Mouse (Mus musculus) hindbrain, embryonic 10.5 days (tissue): ENCODE results near the gene Zc3h7a. TPM values are rescaled to one million over a fixed set of nuclear protein-coding genes. Genes with fewer than 3 reads are reported as not detected.
"Not testable (repeated sequence)": the region's sequence is repeated elsewhere in the genome, so short reads cannot be mapped to it uniquely, and the experiment has no call there.

Experiments used
- DNase-seq: peaks from one replicate; pipeline ENCODE4 v3.0.0-alpha.2; 2017; ENCODE audit warnings: low spot score
- H3K27ac ChIP-seq: fragments of 300-500 bp; sonication (generic); 2 replicates; pipeline ENCODE4 v1.5.1; 2016; ENCODE audit warnings: mild to moderate bottlenecking, moderate library complexity
- H3K27me3 ChIP-seq: fragments of 300-500 bp; sonication (generic); 2 replicates; pipeline ENCODE4 v1.6.1; 2016; ENCODE audit warnings: mild to moderate bottlenecking; ENCODE audit not compliant: poor library complexity, insufficient read depth, severe bottlenecking
- H3K36me3 ChIP-seq: fragments of 300-500 bp; sonication (generic); 2 replicates; pipeline ENCODE4 v1.6.1; 2016; ENCODE audit warnings: mild to moderate bottlenecking, moderate library complexity
- H3K4me1 ChIP-seq: fragments of 300-500 bp; sonication (generic); replicated peaks from 2 replicates; pipeline ENCODE4 v1.6.1; 2016; ENCODE audit warnings: mild to moderate bottlenecking
- H3K4me3 ChIP-seq: fragments of 300-500 bp; sonication (generic); 2 replicates; pipeline ENCODE4 v1.5.1; 2016; ENCODE audit warnings: mild to moderate bottlenecking, moderate library complexity
- H3K9me3 ChIP-seq: fragments of 300-500 bp; sonication (generic); 2 replicates; pipeline ENCODE4 v1.6.1; 2016; ENCODE audit warnings: mild to moderate bottlenecking, moderate library complexity
- WGBS: fragments of 180-500 bp; shearing (Covaris S2); methylation state at CpG from one replicate; pipeline ENCODE4 v1.1.7; 2016; 5-methylcytosine and 5-hydroxymethylcytosine counted together
- polyA plus RNA-seq: library from polyadenylated mRNA; unstranded; fragments of >200 nt; fragmentation: Nextera tagmentation; extraction: Ambion mirVana; gene quantifications from 2 replicates; pipeline ENCODE4 v1.2.1, GENCODE M21; 2016

Zc3h7a gene
- polyA plus RNA-seq, 1 experiment from 2014 or later, result 85.7 TPM

DNA sequence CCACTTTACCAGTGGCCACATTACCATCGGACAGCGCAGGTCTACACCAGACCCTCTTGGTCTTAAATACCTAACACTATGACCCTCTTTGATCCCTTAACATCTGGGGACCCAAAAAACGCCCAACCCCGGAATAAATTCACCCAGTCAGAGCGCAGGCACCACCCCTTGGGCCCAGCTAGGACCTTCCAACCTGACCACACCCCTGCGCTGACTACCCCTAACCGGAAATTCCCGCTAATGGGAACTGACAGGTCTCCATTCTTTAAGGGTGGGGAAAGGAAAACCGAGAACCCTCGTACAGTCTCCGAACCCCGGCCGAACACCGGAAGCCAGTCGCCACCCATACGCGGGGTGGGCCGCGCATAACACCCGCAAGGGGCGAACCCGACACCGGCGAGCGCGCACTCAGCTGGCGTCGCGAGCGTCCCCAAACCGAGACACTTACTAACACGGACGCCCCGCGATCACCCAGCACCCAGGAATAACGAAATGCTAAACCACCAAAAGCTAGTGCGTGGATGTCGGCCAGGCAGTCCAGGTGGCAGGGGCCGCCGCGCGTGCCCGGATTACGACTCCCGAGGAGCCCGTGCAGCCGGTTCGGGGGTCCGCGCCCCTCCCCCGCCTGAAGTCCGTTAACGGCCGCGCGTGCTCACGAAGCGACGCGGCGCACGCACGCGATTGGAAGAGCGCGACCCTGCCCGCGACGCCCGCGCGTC is 545 bp downstream of the Zc3h7a start:
- under 1% methylated on average over 72 of the region's 72 CpGs for WGBS
- DNase-seq, result peak; percentile 71
- H3K27me3 ChIP-seq, result peaks cover 9% of the 10 kb centered on the region; the same call in 1 of the 2 replicates
- no peaks in the 10 kb centered on the region for H3K9me3 ChIP-seq
- no peaks in the 10 kb centered on the region for H3K36me3 ChIP-seq
- H3K27ac ChIP-seq, result peak overlapping the region; percentile 94
- peaks cover 25% of the 10 kb centered on the region for H3K4me1 ChIP-seq
- peak overlapping the region; percentile 88 for H3K4me3 ChIP-seq

DNA sequence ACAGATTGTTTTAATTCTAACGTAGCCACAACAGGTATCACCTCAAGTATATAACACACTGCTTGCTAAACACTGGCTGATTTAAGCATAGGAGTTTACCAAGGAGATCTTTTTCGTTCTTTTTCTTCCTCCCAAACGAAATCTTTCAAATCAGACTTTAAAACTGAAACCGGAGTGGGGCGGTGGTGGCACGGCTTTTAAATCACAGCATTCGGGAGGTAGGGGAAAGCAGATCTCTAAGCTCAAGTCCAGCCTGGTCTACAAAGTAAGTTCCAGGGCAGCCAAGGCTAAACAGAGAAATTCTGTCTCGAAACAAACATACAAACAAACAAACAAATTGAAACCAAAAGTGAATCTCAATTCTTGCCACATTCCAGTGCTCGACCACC is 1.1 kb downstream of the Zc3h7a start:
- Histone ChIP-seq H3K27ac (peak overlapping the region; percentile 94), H3K4me3 (peak overlapping the region; percentile 88), H3K9me3 (no peaks in the 10 kb centered on the region), H3K36me3 (no peaks in the 10 kb centered on the region), H3K27me3 (peaks cover 9% of the 10 kb centered on the region; the same call in 1 of the 2 replicates), H3K4me1 (peaks cover 25% of the 10 kb centered on the region)
- 23% methylated on average over 9 of the region's 9 CpGs for WGBS
- no peak for DNase-seq

DNA sequence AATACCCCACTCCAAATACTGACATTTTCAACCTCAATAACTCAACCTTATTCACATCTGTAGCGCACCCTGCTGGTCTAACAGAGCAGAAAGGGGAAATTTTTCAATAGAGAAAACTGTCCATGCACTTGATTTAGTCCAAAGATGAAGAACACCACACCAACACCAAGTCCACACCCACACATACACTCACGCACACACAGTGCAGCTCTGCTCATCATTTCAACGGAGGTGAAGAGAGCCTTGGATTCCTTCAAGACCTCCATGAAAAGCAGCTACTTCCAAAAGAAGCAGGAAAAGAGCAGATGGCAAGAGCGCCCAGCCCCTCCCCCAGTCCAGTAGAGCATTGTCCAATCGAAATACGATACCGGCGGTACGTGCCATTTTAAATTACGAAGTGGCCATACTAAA is 1.5 kb downstream of the Zc3h7a start:
- WGBS, result 14% methylated on average over 10 of the region's 10 CpGs
- peak; percentile 68 for DNase-seq
- Histone ChIP-seq H3K4me3 (peak overlapping the region; percentile 88), H3K9me3 (no peaks in the 10 kb centered on the region), H3K36me3 (no peaks in the 10 kb centered on the region), H3K27ac (peak overlapping the region; percentile 94), H3K27me3 (peaks cover 9% of the 10 kb centered on the region; the same call in 1 of the 2 replicates), H3K4me1 (peaks cover 25% of the 10 kb centered on the region)

DNA sequence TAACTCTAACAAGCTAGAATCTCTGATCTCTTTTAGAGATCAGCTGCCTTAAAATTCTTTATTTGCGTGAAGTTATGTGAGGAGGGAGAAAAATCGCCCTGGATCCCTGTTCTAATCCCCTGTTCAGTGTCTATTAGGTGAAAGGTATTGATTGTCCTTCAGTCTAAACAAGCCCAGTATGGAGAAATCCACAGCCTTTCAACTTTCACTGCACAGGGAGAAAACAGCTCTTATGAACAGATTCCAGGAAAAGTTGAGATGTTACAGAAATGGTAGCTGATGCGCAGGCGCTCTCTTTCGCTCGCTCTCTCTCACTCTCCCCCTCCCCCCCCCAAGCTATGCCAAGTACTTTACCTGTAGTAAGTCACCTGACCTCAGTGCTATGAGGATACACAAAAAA is 4.5 kb downstream of the Zc3h7a start:
- WGBS, result 89% methylated on average over 6 of the region's 6 CpGs
- Histone ChIP-seq H3K27me3 (no peaks in the 10 kb centered on the region), H3K9me3 (no peaks in the 10 kb centered on the region), H3K27ac (no peak overlapping the region), H3K36me3 (no peaks in the 10 kb centered on the region), H3K4me3 (no peak overlapping the region), H3K4me1 (peaks cover 18% of the 10 kb centered on the region)
- DNase-seq, result no peak

DNA sequence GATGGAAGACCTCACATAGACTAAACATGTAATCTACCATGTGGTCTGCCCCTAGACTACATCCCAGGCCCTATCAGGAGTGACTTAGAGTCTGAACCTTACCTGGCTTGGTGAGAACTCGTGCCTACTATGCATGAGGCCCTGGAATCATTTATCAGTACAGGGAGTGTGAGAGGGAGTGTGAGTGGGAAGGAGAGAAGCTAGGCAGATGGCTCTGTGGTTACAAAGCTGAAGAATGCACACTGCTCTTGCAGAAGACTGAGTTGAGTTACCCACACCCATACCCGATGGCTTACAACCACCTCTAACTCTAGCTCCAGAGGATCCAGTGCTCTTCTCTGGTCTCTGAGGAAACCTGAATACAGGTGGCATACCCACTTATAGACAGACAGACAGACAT is 9.8 kb downstream of the Zc3h7a start:
- no peak for DNase-seq
- no peak overlapping the region for H3K4me3 ChIP-seq
- peaks cover 24% of the 10 kb centered on the region for H3K36me3 ChIP-seq
- no peaks in the 10 kb centered on the region for H3K4me1 ChIP-seq
- H3K27me3 ChIP-seq, result no peaks in the 10 kb centered on the region
- no peaks in the 10 kb centered on the region for H3K9me3 ChIP-seq
- H3K27ac ChIP-seq, result no peak overlapping the region
- 96% methylated on average over 2 of the region's 2 CpGs for WGBS

DNA sequence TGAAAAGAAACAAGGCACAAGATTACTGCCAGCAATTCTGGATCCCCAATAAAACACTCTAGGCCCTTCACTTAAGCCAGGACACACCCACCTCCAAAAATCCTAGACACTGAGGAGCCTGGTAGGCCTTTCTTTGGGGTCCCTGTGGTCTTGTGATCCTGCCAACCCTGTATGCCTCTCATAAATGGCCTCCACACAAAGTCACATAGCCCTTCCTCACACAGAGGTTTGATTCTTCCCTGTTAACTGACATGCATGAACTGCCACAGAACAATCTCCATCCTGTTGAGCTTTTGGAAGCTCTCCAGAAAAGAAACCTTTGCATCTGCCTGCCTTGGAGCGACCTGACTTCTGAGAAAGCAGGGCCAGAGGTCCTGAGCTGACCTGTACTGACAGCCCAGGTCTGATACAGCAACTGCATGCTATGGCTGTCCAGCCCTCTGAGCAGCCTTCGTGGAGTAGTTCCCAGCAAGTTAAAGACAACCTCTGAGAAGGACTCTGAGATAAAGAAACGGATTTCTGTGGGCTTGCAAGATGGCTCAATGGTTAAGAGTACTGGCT is 11.4 kb downstream of the Zc3h7a start:
- H3K9me3 ChIP-seq, result no peaks in the 10 kb centered on the region
- H3K4me3 ChIP-seq, result no peak overlapping the region
- peaks cover 39% of the 10 kb centered on the region for H3K36me3 ChIP-seq
- no peaks in the 10 kb centered on the region for H3K4me1 ChIP-seq
- H3K27me3 ChIP-seq, result no peaks in the 10 kb centered on the region
- no peak overlapping the region for H3K27ac ChIP-seq
- WGBS, result 84% methylated on average over 3 of the region's 3 CpGs
- no peak for DNase-seq

DNA sequence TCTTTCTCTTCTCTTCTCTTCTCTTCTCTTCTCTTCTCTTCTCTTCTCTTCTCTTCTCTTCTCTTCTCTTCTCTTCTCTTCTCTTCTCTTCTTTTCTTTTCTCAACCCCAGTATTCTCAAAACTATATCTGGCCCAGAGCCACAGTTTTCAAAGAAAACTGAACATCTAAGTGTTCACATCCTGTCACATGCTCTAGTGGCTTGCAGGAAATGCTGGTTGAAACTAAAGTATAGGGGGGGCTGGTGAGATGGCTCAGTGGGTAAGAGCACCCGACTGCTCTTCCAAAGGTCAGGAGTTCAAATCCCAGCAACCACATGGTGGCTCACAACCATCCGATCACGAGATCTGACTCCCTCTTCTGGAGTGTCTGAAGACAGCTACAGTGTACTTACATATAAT is 18.5 kb downstream of the Zc3h7a start:
- WGBS, result 83% methylated on average over 3 of the region's 3 CpGs
- not testable (repeated sequence) for H3K4me3 ChIP-seq, DNase-seq, H3K4me1 ChIP-seq, H3K9me3 ChIP-seq, H3K27ac ChIP-seq, H3K27me3 ChIP-seq
- peaks cover 95% of the 10 kb centered on the region for H3K36me3 ChIP-seq

DNA sequence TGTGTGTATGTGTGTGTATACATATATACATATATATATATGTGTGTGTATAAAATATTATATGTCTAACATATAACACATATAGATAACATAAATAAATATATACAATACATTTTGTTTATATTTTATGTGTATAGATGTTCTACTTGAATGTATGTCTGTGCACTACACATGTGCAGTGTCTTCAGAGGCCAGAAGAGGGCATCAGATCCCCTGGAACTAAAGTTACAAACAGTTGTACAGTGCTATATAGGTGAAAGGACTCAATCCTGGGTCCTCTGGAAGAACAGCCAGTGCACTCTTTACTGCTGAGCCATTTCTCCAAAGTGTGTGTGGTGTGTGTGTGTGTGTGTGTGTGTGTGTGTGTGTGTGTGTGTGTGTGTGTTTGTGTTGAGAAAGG is 21.7 kb downstream of the Zc3h7a start:
- H3K9me3 ChIP-seq, result peaks cover 7% of the 10 kb centered on the region; the same call in 1 of the 2 replicates
- H3K4me3 ChIP-seq, result no peak overlapping the region
- peaks cover 91% of the 10 kb centered on the region for H3K36me3 ChIP-seq
- H3K27me3 ChIP-seq, result no peaks in the 10 kb centered on the region
- no peak for DNase-seq
- H3K4me1 ChIP-seq, result no peaks in the 10 kb centered on the region
- H3K27ac ChIP-seq, result no peak overlapping the region

DNA sequence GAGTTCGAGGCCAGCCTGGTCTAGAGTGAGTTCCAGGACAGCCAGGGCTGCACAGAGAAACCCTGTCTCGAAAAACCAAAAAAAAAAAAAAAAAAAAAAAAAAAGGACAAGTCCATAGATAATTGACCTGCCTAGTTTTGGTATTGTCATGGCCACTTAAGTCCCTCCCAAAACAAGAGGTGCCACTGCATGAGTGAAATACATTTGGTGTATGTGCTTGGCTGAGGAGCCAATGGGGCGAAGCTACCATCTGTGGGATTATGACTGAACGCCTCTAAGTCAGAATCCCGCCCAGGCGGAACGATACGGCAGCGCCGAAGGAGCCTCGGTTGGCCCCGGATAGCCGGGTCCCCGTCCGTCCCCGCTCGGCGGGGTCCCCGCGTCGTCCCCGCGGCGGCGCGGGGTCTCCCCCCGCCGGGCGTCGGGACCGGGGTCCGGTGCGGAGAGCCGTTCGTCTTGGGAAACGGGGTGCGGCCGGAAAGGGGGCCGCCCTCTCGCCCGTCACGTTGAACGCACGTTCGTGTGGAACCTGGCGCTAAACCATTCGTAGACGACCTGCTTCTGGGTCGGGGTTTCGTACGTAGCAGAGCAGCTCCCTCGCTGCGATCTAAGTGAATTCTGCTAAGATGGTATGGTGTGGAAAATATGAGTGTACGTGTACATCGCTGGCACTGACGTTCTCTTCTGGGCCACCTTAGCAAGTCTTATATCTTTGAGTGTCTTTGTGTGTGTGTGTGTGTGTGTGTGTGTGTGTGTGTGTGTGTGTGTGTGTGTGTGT is 32.3 kb downstream of the Zc3h7a start:
- not testable (repeated sequence) for H3K4me3 ChIP-seq, H3K27me3 ChIP-seq, H3K9me3 ChIP-seq, H3K27ac ChIP-seq, H3K4me1 ChIP-seq
- peak; percentile 21 for DNase-seq
- WGBS, result 16% methylated on average over 56 of the region's 56 CpGs
- peaks cover 88% of the 10 kb centered on the region for H3K36me3 ChIP-seq

DNA sequence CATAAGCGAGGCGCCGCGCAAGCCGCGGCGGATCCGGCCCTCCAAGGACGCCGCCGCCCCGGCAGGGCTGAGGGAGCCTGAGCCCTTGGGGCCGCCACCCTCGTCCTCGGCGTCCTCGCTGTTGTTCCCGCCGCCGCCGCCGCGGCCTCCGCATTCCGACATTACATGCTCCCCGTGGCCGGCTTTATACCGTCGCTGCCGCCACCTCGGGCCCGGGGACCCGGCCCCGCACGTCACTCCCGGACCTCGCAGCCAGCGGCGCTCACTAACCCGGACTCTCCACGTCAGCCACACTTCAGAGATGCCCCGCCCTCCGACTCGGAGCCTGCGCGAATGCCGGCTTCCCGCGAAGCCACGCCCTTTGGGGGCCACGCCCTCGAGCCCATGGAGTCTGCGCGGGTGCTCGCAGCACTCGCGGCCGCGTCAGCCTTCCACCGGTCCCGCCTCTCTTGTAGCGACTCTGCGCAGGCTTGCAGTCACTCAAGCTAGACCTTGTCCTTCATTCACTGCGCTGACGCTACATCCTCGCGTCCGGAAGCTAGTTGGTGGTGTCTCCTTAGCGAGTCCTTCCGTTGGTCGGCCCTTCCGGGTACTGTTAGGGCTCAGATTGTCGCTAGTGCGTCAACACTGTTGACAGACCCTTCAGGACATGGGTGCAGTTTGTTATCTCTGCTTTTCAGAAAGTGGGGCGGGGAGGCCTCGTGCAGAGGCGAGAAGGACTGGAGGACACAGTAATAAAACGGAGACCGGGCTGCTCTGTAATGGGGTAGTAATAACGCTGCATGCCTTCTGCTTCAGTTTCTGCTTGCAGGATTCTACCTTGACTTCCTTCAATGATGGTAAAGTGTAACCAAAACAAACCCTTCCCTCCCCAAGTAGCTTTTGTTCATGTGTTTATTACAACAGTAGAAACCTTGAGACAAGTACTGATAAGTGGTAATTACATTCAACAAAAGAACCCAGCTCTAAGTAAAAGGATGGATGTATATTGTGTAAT is 41.5 kb downstream of the Zc3h7a start, which contains the start of gene Txndc11:
Gene Txndc11, minus strand, starts transcription at position 303 of the 997 bp plus-strand sequence.
- no peaks in the 10 kb centered on the region for H3K9me3 ChIP-seq
- peak within 1 kb of the TSS; percentile 98 for H3K4me3 ChIP-seq
- peaks cover 28% of the 10 kb centered on the region for H3K36me3 ChIP-seq
- peaks cover 27% of the 10 kb centered on the region for H3K4me1 ChIP-seq
- H3K27me3 ChIP-seq, result no peaks in the 10 kb centered on the region
- under 1% methylated on average over 80 of the region's 80 CpGs for WGBS
- H3K27ac ChIP-seq, result peak within 1 kb of the TSS; percentile 94
- peak; percentile 99 for DNase-seq

DNA sequence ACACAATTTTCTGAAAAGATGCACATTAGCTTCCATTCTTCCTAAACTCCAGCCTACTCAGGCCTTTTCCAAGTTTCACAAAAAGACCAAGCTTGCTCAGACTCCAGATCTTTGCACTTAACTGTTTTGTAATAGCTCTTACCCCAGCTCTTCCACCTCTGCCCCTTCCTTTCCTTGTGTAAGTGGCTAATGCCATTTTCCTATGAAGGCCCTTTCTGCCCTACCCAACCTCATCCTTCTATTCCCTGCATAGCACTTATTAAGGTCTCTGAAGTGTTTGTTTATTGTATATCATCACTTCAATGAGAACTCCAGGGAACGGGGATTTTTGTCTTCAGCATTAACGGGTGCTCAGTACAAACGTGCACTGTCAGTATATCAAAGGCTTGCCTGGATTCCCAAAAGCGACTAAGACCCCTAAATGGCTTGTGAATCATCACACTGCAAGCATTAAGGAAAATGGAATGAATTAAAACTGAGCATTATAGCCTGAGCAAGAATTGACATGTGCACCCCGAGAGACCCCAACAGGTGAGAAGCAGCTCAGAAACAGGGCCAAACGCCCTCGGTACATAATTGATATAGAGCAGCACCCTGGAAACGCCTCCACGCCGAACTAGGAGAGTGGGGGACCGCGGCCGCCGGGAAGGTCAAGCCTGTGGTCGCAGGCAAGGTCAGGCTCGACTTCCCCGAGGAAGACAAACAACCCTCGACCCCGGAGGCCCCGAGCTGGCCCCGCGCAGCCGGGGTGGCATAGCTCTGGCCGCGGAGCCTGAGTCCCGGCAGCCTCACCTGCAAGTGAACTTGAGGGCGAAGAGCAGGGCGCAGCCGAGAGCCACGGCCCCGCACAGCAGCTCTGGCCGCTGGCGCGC is 42.5 kb downstream of the Zc3h7a start:
- DNase-seq, result no peak
- under 1% methylated on average over 34 of the region's 34 CpGs for WGBS

More for the DNA sequence above, 42.5 kb downstream of the Zc3h7a start:
- Histone ChIP-seq H3K36me3 (peaks cover 18% of the 10 kb centered on the region), H3K27ac (peak overlapping the region; percentile 94), H3K4me1 (peaks cover 27% of the 10 kb centered on the region), H3K9me3 (no peaks in the 10 kb centered on the region), H3K27me3 (no peaks in the 10 kb centered on the region), H3K4me3 (peak overlapping the region; percentile 98)
